21 mouse cellular contexts compared by ENCODE assay signal in genomic region chr6:54318618-54319017, GRCm38 (mm10). TPM values are rescaled to one million over a fixed set of nuclear protein-coding genes. Genes with fewer than 3 reads are reported as not detected.
DNase-seq lines count a peak whose midpoint lies in the region; ATAC-seq lines count a peak whose summit lies in the region.
"Had no signal": no experiment of that assay in that cellular context is flagged by ENCODE, and none has a peak within 500 bp of the region (broad histone marks: within the 10 kb centered on the region; RNA-seq: fewer than 3 reads in every experiment).

No protein-coding gene starts in this region.

- no peaks in the 10 kb centered on the region; the same call in 1 of the 2 replicates for H3K27me3 ChIP-seq in kidney, embryonic 14.5 days (ENCODE audit: control insufficient read depth, insufficient read depth, low read length)
- peaks cover 4% of the 10 kb centered on the region; the same call in 1 of the 2 replicates for H3K27me3 ChIP-seq in kidney, embryonic 15.5 days
- no peaks in the 10 kb centered on the region for H3K27me3 ChIP-seq in kidney, embryonic 16.5 days (ENCODE audit: insufficient read depth, low read length)
- H3K27me3 ChIP-seq: CH12.LX, Patski had no signal

- ATAC-seq in kidney, embryonic 14.5 days (ENCODE audit: low FRiP score, low TSS enrichment): peak; percentile 68; the same call in 1 of the 2 replicates
- 0 out of 2 replicates have a peak, but pooled peaks have one; percentile 61 for ATAC-seq in kidney, embryonic 15.5 days (replicated peaks; ENCODE audit: low FRiP score)
- ATAC-seq in kidney, embryonic 16.5 days (ENCODE audit: low FRiP score, low TSS enrichment): peak; percentile 65; the same call in 1 of the 2 replicates
- ATAC-seq: activated CD4-positive, CD25-positive, alpha-beta regulatory T cell, adult 4 months; CD4-positive, CD25-positive, alpha-beta regulatory T cell, adult 4 months had no signal

- DNase-seq in kidney, adult 9 months: no peak
- DNase-seq in kidney, postnatal 4 days: no peak
- no peak for DNase-seq in kidney, postnatal 36 days
- DNase-seq: adrenal gland, adult 2 months; adrenal gland, adult 8-10 months; adrenal gland, postnatal 10 days; adrenal gland, postnatal 14 days; adrenal gland, postnatal 25 days; adrenal gland, postnatal 36 days; B cell, adult 2 months; cerebellum, adult 11 months; cerebellum, adult 11-12 months; cerebellum, adult 18-20 months had no signal

- H3K4me2 ChIP-seq in kidney, embryonic 14.5 days (replicated peaks; ENCODE audit: low read depth, low read length): no peak overlapping the region
- H3K4me2 ChIP-seq in kidney, embryonic 15.5 days: no peak overlapping the region
- no peak overlapping the region for H3K4me2 ChIP-seq in kidney, embryonic 16.5 days (replicated peaks; ENCODE audit: low read depth, low read length)

- no peaks in the 10 kb centered on the region for H3K36me3 ChIP-seq in kidney, embryonic 14.5 days (ENCODE audit: control insufficient read depth, insufficient read depth, low read length)
- no peaks in the 10 kb centered on the region for H3K36me3 ChIP-seq in kidney, embryonic 15.5 days
- no peaks in the 10 kb centered on the region for H3K36me3 ChIP-seq in kidney, embryonic 16.5 days (ENCODE audit: insufficient read depth, low read length)
- H3K36me3 ChIP-seq: G1E had no signal

- WGBS in kidney, embryonic 14.5 days: 74% methylated on average over 9 of the region's 9 CpGs
- WGBS in kidney, embryonic 15.5 days: 70% methylated on average over 9 of the region's 9 CpGs
- WGBS in kidney, embryonic 16.5 days: 64% methylated on average over 9 of the region's 9 CpGs

- H3K4me3 ChIP-seq in kidney, embryonic 14.5 days (ENCODE audit: low read length): no peak overlapping the region
- H3K4me3 ChIP-seq in kidney, embryonic 15.5 days (replicated peaks): no peak overlapping the region
- no peak overlapping the region for H3K4me3 ChIP-seq in kidney, embryonic 16.5 days (ENCODE audit: low read length)

- no peaks in the 10 kb centered on the region for H3K9me3 ChIP-seq in kidney, embryonic 14.5 days (ENCODE audit: control insufficient read depth, low read length)
- no peaks in the 10 kb centered on the region for H3K9me3 ChIP-seq in kidney, embryonic 15.5 days (replicated peaks)
- H3K9me3 ChIP-seq in kidney, embryonic 16.5 days (ENCODE audit: low read length): no peaks in the 10 kb centered on the region

- peaks cover 3% of the 10 kb centered on the region; the same call in 1 of the 2 replicates for H3K4me1 ChIP-seq in kidney, embryonic 14.5 days (ENCODE audit: control insufficient read depth, insufficient read depth, low read length)
- peaks cover 14% of the 10 kb centered on the region for H3K4me1 ChIP-seq in kidney, embryonic 15.5 days
- peaks cover 5% of the 10 kb centered on the region; the same call in 1 of the 2 replicates for H3K4me1 ChIP-seq in kidney, embryonic 16.5 days (ENCODE audit: insufficient read depth, low read length)

- no peak overlapping the region for H3K9ac ChIP-seq in kidney, embryonic 14.5 days (ENCODE audit: low read depth, low read length)
- no peak overlapping the region for H3K9ac ChIP-seq in kidney, embryonic 15.5 days
- no peak overlapping the region for H3K9ac ChIP-seq in kidney, embryonic 16.5 days (replicated peaks; ENCODE audit: low read length)

- no peak overlapping the region for H3K27ac ChIP-seq in kidney, embryonic 14.5 days (ENCODE audit: low read depth, low read length)
- peak overlapping the region; percentile 20; the same call in 1 of the 2 replicates for H3K27ac ChIP-seq in kidney, embryonic 15.5 days
- no peak overlapping the region for H3K27ac ChIP-seq in kidney, embryonic 16.5 days (ENCODE audit: low read length)

RNA-seq across cellular contexts. Expression of gene Prr15, which starts 7.0 kb away (rescaled TPM):
- polyA plus RNA-seq in kidney, embryonic 14.5 days (2014; fragmentation: Nextera tagmentation; extraction: Ambion mirVana): 6.2 and 6.4 TPM in 2 replicates
- polyA plus RNA-seq in kidney, embryonic 15.5 days (2015; fragmentation: Nextera tagmentation; extraction: Ambion mirVana): 7.3 TPM in 2 replicates
- 8.9 and 9.2 TPM in 2 replicates for polyA plus RNA-seq in kidney, embryonic 16.5 days (2015; fragmentation: Nextera tagmentation; extraction: Ambion mirVana)
- polyA plus RNA-seq: activated CD4-positive, CD25-positive, alpha-beta regulatory T cell, adult 4 months; G1E had no signal
